Mouse (Mus musculus) forebrain, postnatal 0 days (tissue): ENCODE data around the gene Hspa1b. TPM values are rescaled to one million over a fixed set of nuclear protein-coding genes. Genes with fewer than 3 reads are reported as not detected.
"Not testable (repeated sequence)": the region's sequence is repeated elsewhere in the genome, so short reads cannot be mapped to it uniquely, and the experiment has no call there.

Source experiments
- ATAC-seq: fragments of 200-750 bp; cut with Nextera tagmentation; 2 replicates; pipeline ENCODE4 v1.8.0; 2017; ENCODE audit warnings: mild to moderate bottlenecking, moderate library complexity
- DNase-seq: peaks from one replicate; pipeline ENCODE4 v3.0.0-alpha.2; 2015
- H3K27ac ChIP-seq: fragments of 300-500 bp; sonication (generic); 2 replicates; pipeline ENCODE4 v1.5.1; 2014; ENCODE audit warnings: low read depth, mild to moderate bottlenecking, antibody characterized with exemption, low read length, moderate library complexity, mixed read lengths
- H3K27me3 ChIP-seq: fragments of 300-500 bp; sonication (generic); 2 replicates; pipeline ENCODE4 v1.6.1; 2014; ENCODE audit warnings: mild to moderate bottlenecking, low read length, mixed read lengths; ENCODE audit not compliant: insufficient read depth
- H3K36me3 ChIP-seq: fragments of 300-500 bp; sonication (generic); 2 replicates; pipeline ENCODE4 v1.6.1; 2014; ENCODE audit warnings: mild to moderate bottlenecking, moderate library complexity; ENCODE audit not compliant: insufficient read depth
- H3K4me1 ChIP-seq: fragments of 300-500 bp; sonication (generic); 2 replicates; pipeline ENCODE4 v1.6.1; 2014; ENCODE audit warnings: antibody characterized with exemption; ENCODE audit not compliant: insufficient read depth
- H3K4me2 ChIP-seq: fragments of 300-500 bp; sonication (generic); 2 replicates; pipeline ENCODE4 v1.6.1; 2014; ENCODE audit warnings: low read depth, mild to moderate bottlenecking, moderate library complexity
- H3K4me3 ChIP-seq: fragments of 300-500 bp; sonication (generic); 2 replicates; pipeline ENCODE4 v1.5.1; 2014; ENCODE audit warnings: low read depth, low read length, mixed read lengths
- H3K9ac ChIP-seq: fragments of 300-500 bp; sonication (generic); 2 replicates; pipeline ENCODE4 v1.6.1; 2014; ENCODE audit warnings: mild to moderate bottlenecking
- H3K9me3 ChIP-seq: fragments of 300-500 bp; sonication (generic); 2 replicates; pipeline ENCODE4 v1.6.1; 2016; ENCODE audit warnings: low read length
- CTCF ChIP-seq: sonication (generic); IDR thresholded peaks from 2 replicates; pipeline ENCODE4 v1.5.1; 2016; ENCODE audit warnings: antibody characterized with exemption, control low read depth, low read depth
- WGBS: fragments of 180-500 bp; shearing (Covaris S2); extraction: QIAGEN DNeasy Blood & Tissue Kit; methylation state at CpG from one replicate; pipeline ENCODE4 v1.1.7; 2014; 5-methylcytosine and 5-hydroxymethylcytosine counted together
- polyA plus RNA-seq: library from polyadenylated mRNA; unstranded; fragments of >200 nt; fragmentation: Nextera tagmentation; extraction: Ambion mirVana; gene quantifications from 2 replicates; pipeline ENCODE4 v1.2.1, GENCODE M21; 2015
- total RNA-seq: library from RNA; depleted of rRNA; stranded (reverse); fragments of >200 nt; gene quantifications from 2 replicates; pipeline ENCODE4 v1.2.3, GENCODE M21; 2014

Hspa1b gene
- total and polyA plus RNA-seq, 2 experiments from 2014 or later, result 0.42 to 8.1 TPM

GRCm38 (mm10) chr17:35002153-35002865 is 43.3 kb upstream of the Hspa1b start:
- H3K4me1 ChIP-seq, result peaks cover 10% of the 10 kb centered on the region
- peaks cover 24% of the 10 kb centered on the region for H3K36me3 ChIP-seq
- no peaks in the 10 kb centered on the region for H3K27me3 ChIP-seq
- H3K4me2 ChIP-seq, result peak overlapping the region; percentile 95
- H3K9ac ChIP-seq, result peak overlapping the region; percentile 93
- 0 out of 2 replicates have a peak overlapping the region, but pooled peaks have one; percentile 9 for H3K27ac ChIP-seq
- no peak for TF ChIP-seq CTCF
- H3K9me3 ChIP-seq, result no peaks in the 10 kb centered on the region
- no peak for DNase-seq
- peak overlapping the region; percentile 71 for H3K4me3 ChIP-seq
- 5% methylated on average over 12 of the region's 12 CpGs for WGBS
- ATAC-seq, result no peak

- peaks cover 10% of the 10 kb centered on the region for H3K4me1 ChIP-seq
- peak overlapping the region; percentile 98 for H3K27ac ChIP-seq
- ATAC-seq, result peak; percentile 4; the same call in 1 of the 2 replicates
- WGBS, result under 1% methylated on average over 35 of the region's 35 CpGs
- peak; percentile 39 for DNase-seq
- H3K9ac ChIP-seq, result peak overlapping the region; percentile 93
- H3K4me3 ChIP-seq, result peak overlapping the region; percentile 71
- TF ChIP-seq CTCF, result no peak
- H3K9me3 ChIP-seq, result no peaks in the 10 kb centered on the region
- H3K36me3 ChIP-seq, result peaks cover 22% of the 10 kb centered on the region
- H3K27me3 ChIP-seq, result no peaks in the 10 kb centered on the region
- H3K4me2 ChIP-seq, result peak overlapping the region; percentile 95
Observed at GRCm38 (mm10) chr17:35001452-35002152, 42.6 kb upstream of the Hspa1b start.

- no peaks in the 10 kb centered on the region for H3K9me3 ChIP-seq
- H3K27me3 ChIP-seq, result no peaks in the 10 kb centered on the region
- H3K4me1 ChIP-seq, result peaks cover 10% of the 10 kb centered on the region
- H3K27ac ChIP-seq, result peak within 1 kb of the TSS; percentile 98
- peaks cover 19% of the 10 kb centered on the region for H3K36me3 ChIP-seq
- peak; percentile 91 for ATAC-seq
- H3K4me3 ChIP-seq, result peak within 1 kb of the TSS; percentile 71
- peak within 1 kb of the TSS; percentile 95 for H3K4me2 ChIP-seq
- TF ChIP-seq CTCF, result no peak
- WGBS, result 3% methylated on average over 80 of the region's 83 CpGs
- H3K9ac ChIP-seq, result peak within 1 kb of the TSS; percentile 93
- peak; percentile 88 for DNase-seq
Observed at GRCm38 (mm10) chr17:35000717-35001451, 41.8 kb upstream of the Hspa1b start, which contains the start of gene Vars. TSS of gene Vars (plus strand) at chr17:35000987.

GRCm38 (mm10) chr17:34999871-35000716 is 41.1 kb upstream of the Hspa1b start:
- Histone ChIP-seq H3K9ac (peak overlapping the region; percentile 93), H3K4me3 (peak overlapping the region; percentile 71), H3K4me2 (peak overlapping the region; percentile 95), H3K36me3 (peaks cover 11% of the 10 kb centered on the region)
- not testable (repeated sequence) for H3K4me1 ChIP-seq, H3K9me3 ChIP-seq, ATAC-seq, H3K27me3 ChIP-seq, DNase-seq, H3K27ac ChIP-seq
- WGBS, result 26% methylated on average over 29 of the region's 32 CpGs

- no peak for TF ChIP-seq CTCF
- Histone ChIP-seq H3K9ac (no peak overlapping the region), H3K27ac (no peak overlapping the region), H3K27me3 (no peaks in the 10 kb centered on the region), H3K4me3 (no peak overlapping the region), H3K36me3 (no peaks in the 10 kb centered on the region), H3K4me2 (no peak overlapping the region), H3K9me3 (no peaks in the 10 kb centered on the region), H3K4me1 (peaks cover 10% of the 10 kb centered on the region)
- DNase-seq (no peak), ATAC-seq (no peak)
- 97% methylated on average over 15 of the region's 15 CpGs for WGBS
Observed at GRCm38 (mm10) chr17:34998526-34999430, 39.7 kb upstream of the Hspa1b start.
